Mouse (Mus musculus) granulocyte monocyte progenitor cell, adult 5-6 weeks (primary cell): ENCODE measurements around the gene Tubg1. TPM values are rescaled to one million over a fixed set of nuclear protein-coding genes. Genes with fewer than 3 reads are reported as not detected.
A peak's percentile ranks its signal among the peaks of the same experiment; 100 is the strongest.
"Not testable (repeated sequence)": the region's sequence is repeated elsewhere in the genome, so short reads cannot be mapped to it uniquely, and the experiment has no call there.

Source experiments
- ATAC-seq: replicated peaks from 2 replicates; pipeline ENCODE4 v1.8.0; 2016; ENCODE audit warnings: mild to moderate bottlenecking, moderate TSS enrichment, inconsistent platforms; ENCODE audit not compliant: poor library complexity, severe bottlenecking
- total RNA-seq, 2 experiments: library from RNA; stranded (forward) in 1 of 2; stranded (reverse) in 1 of 2; fragments of 200-712, 200-1000 nt in 1 of 2; fragments of >200 nt in 1 of 2; fragmentation: Nextera tagmentation in 1 of 2; gene quantifications; 2 replicates each; pipeline ENCODE4 v1.2.3; 2014 to 2017

Gene Tubg1
- total RNA-seq, 2 experiments from 2014 or later = 43.7 to 53.4 TPM

DNA sequence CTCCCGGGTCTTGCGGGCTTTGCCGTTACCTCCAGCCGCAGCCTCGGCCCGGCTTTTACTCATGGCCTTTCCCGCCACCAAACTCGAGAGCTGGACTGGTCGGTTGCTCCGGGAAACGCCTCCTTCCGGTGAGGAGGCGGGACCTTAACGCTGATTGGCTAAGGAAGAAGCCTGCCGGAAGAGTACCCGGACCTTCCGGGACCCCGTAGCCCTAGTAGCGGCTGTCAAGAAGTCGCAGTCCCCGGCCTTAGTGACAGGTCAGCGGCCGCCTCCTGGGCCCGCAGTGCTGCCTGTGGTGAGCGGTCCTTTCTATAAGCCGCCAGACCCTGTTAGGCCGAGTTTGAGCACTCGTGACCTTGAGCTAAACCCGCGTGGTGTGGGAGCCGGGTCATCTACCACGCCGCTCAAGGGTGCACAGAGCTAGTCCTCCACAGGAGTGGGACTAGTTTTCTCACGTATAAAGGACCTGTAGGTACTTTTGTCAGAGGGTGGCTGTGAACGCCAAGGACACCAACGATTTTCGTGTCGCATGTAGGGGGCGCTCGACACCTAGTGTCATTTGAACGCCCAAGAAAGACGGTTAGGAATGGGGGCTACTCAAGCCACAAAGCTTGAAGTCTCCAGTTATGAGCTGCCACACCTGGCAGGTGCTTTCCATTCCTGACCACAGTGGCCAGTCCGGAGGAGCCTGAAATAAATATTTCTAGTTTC is 24.3 kb upstream of the Tubg1 start, which contains the start of gene Psmc3ip:
Gene Psmc3ip, minus strand, starts transcription at position 123 of the 711 bp plus-strand sequence.
- ATAC-seq = peak; percentile 97

DNA sequence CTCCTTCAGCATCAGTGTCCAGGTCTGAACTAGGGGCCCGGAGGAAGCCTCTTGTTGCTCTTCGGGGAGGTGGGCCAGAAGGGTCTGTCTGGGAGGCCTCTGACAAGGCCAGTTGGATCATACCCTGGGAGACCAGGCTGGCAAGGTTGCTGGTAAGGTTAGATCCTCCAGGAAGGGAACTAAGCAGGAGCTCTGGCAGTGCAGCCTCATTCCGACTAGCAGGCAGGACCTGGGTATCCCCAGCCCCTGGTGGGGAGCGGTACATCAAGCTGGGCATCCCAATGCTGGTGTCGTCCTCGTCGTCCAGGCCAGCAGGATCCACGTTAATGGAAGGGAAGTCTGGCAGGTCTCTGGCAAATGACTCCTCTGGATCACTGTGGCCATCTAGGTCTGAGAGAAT is 21.5 kb upstream of the Tubg1 start:
- ATAC-seq = no peak

DNA sequence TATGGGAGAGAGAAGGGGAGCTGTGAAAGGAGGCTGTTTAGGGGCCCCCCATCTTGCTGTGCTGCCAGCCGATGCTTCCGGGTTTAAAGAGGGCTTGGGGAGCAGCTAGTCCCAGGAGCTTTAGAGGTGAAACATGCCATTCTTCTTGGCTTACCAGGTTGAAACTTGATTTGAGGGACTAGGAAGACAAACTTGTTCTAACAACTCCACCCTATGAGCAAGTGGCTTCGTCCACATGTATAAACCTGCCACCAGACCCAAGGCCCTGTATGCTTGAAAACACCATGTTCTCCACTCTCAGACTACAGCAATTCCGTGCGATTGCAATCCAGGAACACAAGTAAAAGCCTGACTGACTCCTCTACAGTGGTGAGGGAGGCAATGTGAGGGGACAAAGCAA is 16.7 kb upstream of the Tubg1 start:
- ATAC-seq = no peak

DNA sequence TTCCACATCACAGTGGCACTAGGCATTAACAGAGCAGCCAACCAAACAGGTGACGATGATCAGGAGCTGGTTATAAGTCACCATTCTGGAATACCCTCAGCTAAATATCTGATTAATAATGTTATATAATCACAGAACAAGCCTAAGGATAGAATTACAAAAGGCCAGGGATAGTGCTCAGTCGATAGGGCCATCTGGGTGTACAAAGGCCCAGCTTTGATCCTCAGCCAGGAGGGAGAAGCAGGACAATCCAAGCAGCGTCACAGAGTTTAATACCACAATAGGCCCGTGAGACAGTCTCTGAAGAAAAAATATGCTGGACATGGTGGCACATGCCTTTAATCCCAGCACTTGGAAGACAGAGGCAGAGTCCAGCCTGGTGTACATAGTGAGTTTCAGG is 10.4 kb upstream of the Tubg1 start:
- ATAC-seq = no peak

DNA sequence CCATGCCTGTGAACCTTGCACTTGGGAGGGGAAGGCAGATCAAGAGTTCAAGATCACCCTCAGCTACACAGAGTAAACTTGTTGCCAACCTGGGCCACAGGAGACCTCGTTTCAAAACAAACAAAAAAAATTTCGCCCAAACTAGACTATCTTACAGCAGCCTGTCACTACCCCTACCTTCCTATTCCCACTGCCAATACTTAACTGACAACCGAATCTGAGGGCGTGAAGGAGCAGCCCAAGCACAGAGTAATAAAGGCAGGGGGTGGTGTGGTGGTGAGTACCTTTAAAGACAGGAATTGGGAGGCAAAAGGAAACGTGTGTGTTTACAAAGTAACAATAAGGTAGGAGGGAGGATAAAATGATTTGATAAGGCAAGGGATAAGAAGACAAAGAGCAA is 9.0 kb upstream of the Tubg1 start:
- ATAC-seq = no peak

DNA sequence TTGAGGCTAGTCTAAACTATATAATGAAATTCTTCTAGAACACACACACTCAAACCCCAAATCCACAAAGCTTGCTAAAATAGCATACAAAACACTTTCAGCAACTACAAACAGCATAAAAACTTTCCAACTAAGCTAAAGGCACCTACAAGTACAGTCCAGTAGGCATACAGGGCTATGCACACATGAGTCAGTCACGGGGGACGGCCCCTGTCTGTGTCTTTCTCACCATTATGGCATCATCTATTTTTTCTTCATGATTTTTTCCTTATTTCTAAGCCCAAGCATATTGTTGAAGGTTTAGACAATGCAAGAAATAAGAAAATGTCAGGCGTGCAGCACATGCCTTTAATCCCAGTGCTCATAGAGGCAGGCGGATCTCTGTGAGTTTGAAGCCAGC is 8.6 kb upstream of the Tubg1 start:
- ATAC-seq = no peak

DNA sequence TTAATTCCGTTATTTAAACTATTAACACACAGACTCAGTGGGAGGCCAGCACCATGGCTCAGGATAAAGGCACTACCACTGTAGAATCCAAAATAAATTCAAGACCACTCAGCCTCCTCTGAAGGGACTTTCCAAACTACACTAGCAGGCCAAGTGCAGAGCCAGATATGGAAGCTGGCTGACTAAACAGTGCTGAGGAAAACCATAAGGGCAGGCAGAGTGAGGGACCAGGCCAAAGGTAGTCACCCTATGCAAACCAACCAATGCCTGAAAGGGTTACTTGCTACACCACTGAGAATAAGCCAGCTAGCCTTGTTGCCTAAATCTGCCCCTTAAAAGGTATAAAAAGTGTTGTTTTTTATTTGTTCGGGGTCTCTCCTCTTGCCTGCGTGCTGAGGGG is 7.6 kb upstream of the Tubg1 start:
- no peak for ATAC-seq

DNA sequence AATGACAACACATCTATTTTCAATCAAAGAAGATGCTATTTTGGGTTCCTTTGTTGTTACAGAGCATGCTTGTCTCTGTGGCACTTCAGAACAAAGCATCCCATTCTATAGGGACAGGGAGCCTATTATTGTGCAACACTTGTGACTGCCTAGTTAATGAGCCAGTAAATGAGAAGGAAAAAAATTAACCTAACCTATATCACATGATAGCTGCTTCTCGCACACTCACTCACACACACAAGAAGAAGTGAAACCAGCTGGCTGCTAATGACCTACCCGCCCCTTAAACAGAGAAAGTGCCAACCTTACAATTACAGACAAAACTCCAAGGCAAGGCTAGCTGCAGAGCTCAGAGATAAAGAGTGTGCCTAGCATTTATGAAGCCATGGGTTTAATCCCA is 4.2 kb upstream of the Tubg1 start:
- peak; percentile 68 for ATAC-seq

DNA sequence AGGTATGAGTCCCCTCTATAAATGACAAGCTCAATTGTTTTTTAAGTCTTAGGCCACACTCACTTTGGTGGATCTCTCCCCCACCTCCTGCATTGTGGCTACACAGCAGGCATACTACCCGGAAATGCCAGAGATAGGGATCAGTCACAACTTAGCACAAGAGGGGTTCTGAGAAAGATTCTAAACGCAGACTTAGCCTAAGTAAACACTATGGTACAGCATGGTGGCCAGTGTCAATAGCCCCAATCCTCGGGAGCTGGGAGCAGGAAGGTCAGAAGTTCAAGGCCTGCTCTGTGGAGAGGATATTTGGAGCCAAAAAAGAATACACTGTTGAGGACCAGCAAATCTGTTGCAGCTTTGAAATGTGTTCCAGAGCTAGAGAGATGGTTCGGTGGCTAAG is 1.6 kb upstream of the Tubg1 start:
- ATAC-seq = no peak

DNA sequence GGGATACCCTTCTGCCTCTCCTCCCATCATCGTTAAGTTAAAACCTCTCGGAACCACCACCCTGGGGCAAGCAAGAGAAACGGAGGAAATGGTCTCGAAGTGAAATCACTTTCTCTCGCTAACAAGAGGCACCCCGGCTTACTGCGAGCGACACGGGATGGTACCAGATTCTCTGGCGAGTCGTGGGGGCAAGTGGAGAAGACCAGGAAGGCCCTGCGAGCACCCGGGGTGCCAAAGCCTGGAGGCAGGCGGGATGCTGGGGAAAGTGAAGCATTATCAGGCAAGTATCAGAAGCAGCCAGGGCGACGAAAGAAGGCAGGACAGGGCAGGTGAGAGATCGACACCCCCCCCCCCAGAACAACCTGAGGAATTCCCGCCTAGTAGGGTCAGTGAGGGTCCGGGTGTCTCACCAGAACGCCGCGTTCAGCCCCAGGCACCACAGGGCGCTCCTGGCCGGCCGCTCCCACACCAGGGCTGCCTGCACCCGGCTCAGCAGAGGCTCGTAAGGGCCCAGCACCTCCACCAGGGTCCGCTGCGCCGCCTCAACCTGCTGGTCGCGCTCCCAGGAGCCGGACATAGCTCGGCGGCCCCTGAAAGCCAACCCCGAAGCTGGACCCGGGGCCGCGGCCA is 492 bp upstream of the Tubg1 start:
- ATAC-seq = no peak

DNA sequence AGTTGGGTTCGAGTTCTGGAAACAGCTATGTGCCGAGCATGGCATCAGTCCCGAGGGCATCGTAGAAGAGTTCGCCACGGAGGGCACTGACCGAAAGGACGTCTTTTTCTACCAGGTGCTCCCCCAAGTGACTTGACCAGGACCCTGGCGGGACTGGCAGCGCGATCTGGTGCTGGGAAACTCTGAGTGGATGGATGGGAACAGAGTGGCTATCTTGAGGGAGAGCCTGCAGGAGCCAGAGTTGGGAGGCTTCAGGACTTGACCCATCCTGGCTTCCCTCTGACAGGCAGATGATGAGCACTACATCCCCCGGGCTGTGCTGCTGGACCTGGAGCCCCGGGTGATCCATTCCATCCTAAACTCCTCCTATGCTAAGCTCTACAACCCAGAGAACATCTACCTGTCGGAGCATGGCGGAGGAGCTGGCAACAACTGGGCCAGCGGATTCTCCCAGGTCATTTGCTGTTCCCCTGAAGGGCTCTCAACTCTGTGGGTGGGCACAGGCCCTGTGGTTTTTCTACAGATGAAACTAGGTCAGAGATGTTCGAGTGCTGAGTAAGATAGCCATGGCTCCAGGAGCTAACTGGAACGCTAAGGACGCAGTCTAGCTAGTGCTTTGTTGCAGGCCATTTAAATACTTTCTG is 929 bp downstream of the Tubg1 start:
- ATAC-seq = no peak

DNA sequence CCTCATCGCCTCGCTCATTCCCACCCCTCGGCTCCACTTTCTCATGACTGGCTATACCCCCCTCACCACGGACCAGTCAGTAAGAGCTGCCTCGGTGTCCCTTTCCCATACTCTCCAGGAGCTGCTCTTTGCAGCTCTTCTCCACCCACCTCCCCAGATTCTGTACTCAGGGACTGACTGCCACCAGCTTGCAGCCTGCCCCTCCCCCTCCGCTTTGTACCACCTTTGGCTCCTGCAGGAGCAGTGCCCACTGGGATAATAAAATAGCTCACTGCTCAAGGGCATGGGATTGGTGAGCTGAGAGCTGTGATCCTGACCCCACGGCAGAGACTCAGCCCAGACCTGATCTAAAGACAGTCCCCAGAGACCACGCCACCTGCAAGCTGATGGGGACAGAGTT is 4.8 kb downstream of the Tubg1 start:
- not testable (repeated sequence) for ATAC-seq

DNA sequence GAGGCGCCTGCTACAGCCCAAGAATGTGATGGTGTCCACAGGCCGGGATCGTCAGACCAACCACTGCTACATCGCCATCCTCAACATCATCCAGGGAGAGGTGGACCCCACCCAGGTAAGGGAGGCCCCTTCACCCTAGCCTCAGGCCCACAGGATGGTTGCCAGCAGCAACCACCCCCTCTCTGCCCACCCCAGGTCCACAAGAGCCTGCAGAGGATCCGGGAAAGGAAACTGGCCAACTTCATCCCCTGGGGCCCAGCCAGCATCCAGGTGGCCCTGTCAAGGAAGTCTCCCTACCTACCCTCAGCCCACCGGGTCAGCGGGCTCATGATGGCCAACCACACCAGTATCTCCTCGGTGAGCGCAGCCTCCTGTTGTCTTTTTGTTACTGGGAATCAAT is 5.3 kb downstream of the Tubg1 start:
- ATAC-seq = not testable (repeated sequence)

DNA sequence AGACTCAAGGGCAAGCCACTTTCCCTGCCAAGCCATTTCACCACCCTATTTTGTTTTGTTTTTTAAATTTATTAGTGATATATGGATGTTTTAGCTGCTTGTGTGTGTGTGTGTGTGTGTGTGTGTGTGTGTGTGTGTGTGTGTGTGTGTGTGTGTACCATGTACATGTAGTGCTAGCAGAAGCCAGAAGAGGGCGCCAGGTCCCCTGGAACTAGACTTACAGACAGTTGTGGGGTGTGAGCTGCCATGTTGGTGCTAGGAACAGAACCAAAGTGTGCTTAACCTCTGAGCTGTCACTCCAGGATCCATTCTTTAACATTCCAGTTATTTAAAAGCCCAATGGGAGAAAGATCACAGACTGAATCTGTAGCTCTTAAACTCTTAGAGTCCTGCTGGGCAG is 7.3 kb downstream of the Tubg1 start:
- ATAC-seq = no peak

DNA sequence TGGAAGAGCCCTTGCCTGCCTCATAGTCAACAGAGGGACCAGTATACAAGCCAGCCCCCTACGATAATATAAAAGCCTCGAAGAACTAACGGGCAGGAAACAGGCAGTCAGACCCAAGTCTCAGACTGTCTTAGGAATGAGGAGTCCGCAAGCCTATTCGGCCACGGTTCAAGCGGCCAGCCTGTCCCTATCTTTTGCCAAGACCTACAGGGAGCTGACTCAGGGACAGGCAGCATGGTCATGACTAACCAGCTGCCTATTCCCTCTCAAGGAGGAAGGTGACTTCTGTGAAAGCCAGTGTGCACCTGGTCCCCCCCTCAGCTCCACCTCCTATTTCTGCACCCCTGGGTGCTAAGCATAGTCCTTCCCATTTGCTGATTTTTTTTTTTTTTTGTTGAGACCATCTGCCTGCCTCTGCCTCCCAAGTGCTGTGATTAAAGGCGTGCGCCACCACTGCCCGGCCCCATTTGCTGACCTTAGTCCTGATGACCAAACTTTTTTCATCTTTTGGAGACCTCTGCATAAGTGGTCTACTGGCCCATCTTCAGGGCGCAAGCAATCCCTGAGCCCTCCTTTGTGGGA is 9.3 kb downstream of the Tubg1 start:
- no peak for ATAC-seq

DNA sequence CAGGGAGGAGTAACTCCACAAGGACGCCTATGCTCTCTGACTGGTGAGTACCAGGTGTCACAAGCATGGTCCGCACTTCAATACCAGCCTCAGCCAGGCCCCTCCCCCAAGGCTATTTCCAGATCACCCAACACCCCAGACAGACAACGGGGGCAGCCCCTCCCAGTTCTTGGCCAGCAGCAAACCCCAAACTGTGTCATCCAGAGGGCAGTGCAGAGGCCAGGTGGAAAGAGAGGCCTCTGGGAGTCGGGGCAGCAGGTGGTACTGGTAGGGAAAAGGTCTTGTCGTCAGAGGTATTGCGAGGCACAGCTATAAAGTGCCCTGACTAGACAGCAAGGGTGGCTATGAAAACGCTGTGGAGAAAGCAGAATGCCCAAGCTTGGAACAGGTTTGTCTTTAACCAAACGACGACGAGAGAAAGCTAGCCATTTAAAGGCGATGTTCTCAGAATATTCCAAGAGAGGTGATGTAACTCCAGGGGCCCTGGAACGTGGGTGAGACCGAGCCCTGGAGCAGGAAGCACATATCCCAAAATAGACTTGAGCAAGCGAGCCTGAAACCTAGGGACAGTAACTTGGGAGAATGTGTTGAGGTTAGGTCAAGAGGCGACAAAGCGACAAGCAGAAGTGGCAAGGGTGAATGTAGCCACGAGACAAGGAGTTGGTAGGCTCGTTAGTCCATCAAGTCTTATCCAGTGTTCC is 10.5 kb downstream of the Tubg1 start:
- no peak for ATAC-seq

DNA sequence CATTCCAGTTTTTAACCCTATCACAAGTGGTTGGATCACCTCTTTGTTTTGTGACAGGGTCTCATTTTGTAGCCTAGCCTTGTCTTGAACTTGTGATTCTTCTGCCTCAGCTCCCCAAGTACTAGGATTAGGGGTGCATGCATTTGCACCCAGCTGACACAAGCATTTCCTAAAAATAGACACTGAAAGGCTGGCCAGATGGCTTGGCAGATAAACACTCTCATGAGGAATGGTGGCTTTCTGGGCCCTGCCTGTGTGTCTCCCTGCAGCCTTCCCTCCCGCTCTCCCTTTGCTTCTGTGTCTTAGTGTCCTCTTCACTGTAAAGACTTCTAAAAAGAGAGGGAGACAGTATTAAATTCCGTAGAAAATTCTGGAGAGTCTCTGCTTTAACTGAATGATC is 11.4 kb downstream of the Tubg1 start:
- no peak for ATAC-seq

DNA sequence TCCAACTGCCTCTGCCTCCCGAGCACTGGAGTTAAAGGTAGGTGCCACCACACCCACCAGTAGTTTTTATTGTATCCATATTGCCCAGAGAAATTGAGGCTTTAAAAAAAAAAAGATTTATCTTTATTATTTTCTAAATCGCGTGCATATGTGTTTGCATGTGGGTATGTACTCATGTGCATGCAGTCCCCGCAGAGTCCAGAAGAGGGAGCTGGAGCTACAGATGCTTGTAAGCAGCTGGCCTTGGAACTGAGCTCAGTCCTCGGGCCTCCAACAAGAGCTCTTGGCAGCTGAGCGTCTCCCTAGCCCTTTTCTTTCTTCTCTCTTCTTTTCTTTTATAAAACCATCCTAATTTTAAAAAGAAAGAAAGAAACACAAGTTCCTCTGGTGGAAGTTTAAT is 12.0 kb downstream of the Tubg1 start:
- no peak for ATAC-seq

DNA sequence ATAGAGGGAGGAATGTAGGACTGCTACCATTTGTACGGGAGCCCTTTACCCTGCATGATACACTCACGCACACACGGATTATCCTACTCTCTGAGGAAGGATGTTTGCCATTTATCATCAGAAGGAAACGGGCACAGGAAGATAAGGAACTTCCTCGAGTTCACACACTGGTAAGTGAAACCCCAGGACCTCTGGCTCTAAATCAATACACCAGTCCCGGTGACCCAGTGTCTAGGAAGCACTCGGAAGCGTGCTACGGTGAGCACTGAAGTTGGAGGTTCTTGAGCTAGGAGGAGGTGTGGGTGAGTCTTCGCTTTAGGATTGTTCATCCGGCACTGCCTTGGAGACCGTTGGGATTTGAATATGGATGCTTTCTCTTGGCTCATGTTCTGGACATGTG is 13.3 kb downstream of the Tubg1 start:
- ATAC-seq = no peak

DNA sequence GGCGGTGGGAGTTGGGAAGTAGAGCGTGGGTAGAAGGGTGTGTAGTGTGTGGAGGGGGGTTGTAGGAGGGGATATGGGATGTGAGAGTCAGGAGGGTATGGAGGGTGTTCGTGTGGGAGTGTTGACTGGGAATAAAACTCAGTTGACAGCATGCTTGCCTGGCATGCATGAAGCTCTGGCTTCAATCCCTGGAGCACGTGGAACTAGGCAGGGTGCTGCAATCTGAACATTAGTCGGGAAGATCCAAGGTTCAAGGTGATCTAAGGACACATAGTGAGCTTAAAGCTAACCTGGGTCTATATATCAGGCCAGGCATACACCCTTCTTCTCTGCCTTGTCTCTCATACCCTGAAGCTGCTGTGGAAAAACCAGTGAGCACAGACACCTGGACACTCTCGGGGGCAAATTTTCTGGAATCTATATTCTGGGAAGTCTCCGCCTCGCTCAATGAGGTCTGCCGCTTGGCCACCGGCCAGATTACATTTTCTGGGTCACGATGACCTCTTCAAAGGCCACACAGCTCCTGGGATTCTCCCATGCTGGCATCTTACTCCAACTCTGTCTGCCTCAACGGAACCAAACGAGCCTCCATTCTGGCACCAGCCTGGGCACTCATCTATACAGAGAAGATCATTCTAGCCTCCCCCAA is 14.6 kb downstream of the Tubg1 start:
- no peak for ATAC-seq
